ENCODE assay signal across 18 mouse cellular contexts in genomic region chr13:47247156-47247800, GRCm38 (mm10).
DNase-seq lines count a peak whose midpoint lies in the region; ATAC-seq and TF ChIP-seq lines count a peak whose summit lies in the region.
"Had no signal": no experiment of that assay in that cellular context is flagged by ENCODE, and none has a peak within 500 bp of the region (broad histone marks: within the 10 kb centered on the region; RNA-seq: fewer than 3 reads in every experiment).

No protein-coding gene starts in this region.

- H3K27ac ChIP-seq in heart, embryonic 10.5 days, result no peak overlapping the region
- H3K27ac ChIP-seq in liver, embryonic 13.5 days, result peak overlapping the region; percentile 50; the same call in 1 of the 2 replicates
- no peak overlapping the region for H3K27ac ChIP-seq in liver, embryonic 11.5 days (ENCODE audit: low read depth, low read length)
- peak overlapping the region; percentile 57 for H3K27ac ChIP-seq in midbrain, embryonic 13.5 days
- H3K27ac ChIP-seq in midbrain, embryonic 16.5 days (ENCODE audit: low read length), result no peak overlapping the region
- H3K27ac ChIP-seq in stomach, postnatal 0 days (replicated peaks), result no peak overlapping the region
- no peak overlapping the region for H3K27ac ChIP-seq in kidney, adult 2 months (ENCODE audit: insufficient read depth, low read depth, low read length)
- H3K27ac ChIP-seq: embryonic facial prominence, embryonic 12.5 days; forebrain, embryonic 15.5 days; heart, adult 2 months; hindbrain, embryonic 10.5 days had no signal

- H3K36me3 ChIP-seq in heart, embryonic 10.5 days, result peaks cover 14% of the 10 kb centered on the region; the same call in 1 of the 2 replicates
- peaks cover 13% of the 10 kb centered on the region for H3K36me3 ChIP-seq in liver, embryonic 13.5 days
- H3K36me3 ChIP-seq in liver, embryonic 11.5 days (ENCODE audit: control insufficient read depth, insufficient read depth, low read length), result no peaks in the 10 kb centered on the region
- H3K36me3 ChIP-seq in midbrain, embryonic 13.5 days, result no peaks in the 10 kb centered on the region
- no peaks in the 10 kb centered on the region for H3K36me3 ChIP-seq in midbrain, embryonic 16.5 days (ENCODE audit: control insufficient read depth, insufficient read depth, low read length)
- H3K36me3 ChIP-seq in stomach, postnatal 0 days (ENCODE audit: control insufficient read depth, insufficient read depth, low read length), result no peaks in the 10 kb centered on the region; the same call in 1 of the 2 replicates
- no peaks in the 10 kb centered on the region for H3K36me3 ChIP-seq in kidney, adult 2 months (ENCODE audit: control insufficient read depth, insufficient read depth, low read length)
- H3K36me3 ChIP-seq: embryonic facial prominence, embryonic 12.5 days; forebrain, embryonic 15.5 days; hindbrain, embryonic 10.5 days had no signal

- peaks cover 39% of the 10 kb centered on the region for H3K4me1 ChIP-seq in heart, embryonic 10.5 days
- peaks cover 22% of the 10 kb centered on the region; the same call in 1 of the 2 replicates for H3K4me1 ChIP-seq in liver, embryonic 13.5 days (replicated peaks)
- H3K4me1 ChIP-seq in liver, embryonic 11.5 days (replicated peaks; ENCODE audit: control insufficient read depth, insufficient read depth, low read length), result no peaks in the 10 kb centered on the region
- H3K4me1 ChIP-seq in midbrain, embryonic 13.5 days (replicated peaks), result peaks cover 38% of the 10 kb centered on the region
- H3K4me1 ChIP-seq in midbrain, embryonic 16.5 days (ENCODE audit: control insufficient read depth, insufficient read depth, low read length), result peaks cover 20% of the 10 kb centered on the region
- no peaks in the 10 kb centered on the region for H3K4me1 ChIP-seq in stomach, postnatal 0 days (replicated peaks; ENCODE audit: control insufficient read depth, insufficient read depth)
- no peaks in the 10 kb centered on the region for H3K4me1 ChIP-seq in kidney, adult 2 months (ENCODE audit: control insufficient read depth, insufficient read depth, low read length)

- H3K27me3 ChIP-seq in heart, embryonic 10.5 days (ENCODE audit: insufficient read depth, poor library complexity, severe bottlenecking), result no peaks in the 10 kb centered on the region
- H3K27me3 ChIP-seq in liver, embryonic 13.5 days, result no peaks in the 10 kb centered on the region
- no peaks in the 10 kb centered on the region for H3K27me3 ChIP-seq in liver, embryonic 11.5 days (replicated peaks; ENCODE audit: control insufficient read depth, insufficient read depth, low read length)
- H3K27me3 ChIP-seq in midbrain, embryonic 13.5 days, result peaks cover 2% of the 10 kb centered on the region; the same call in 1 of the 2 replicates
- no peaks in the 10 kb centered on the region for H3K27me3 ChIP-seq in midbrain, embryonic 16.5 days (ENCODE audit: control insufficient read depth, insufficient read depth, low read depth, low read length)
- no peaks in the 10 kb centered on the region for H3K27me3 ChIP-seq in stomach, postnatal 0 days (ENCODE audit: control insufficient read depth, insufficient read depth, low read length)
- H3K27me3 ChIP-seq in kidney, adult 2 months (replicated peaks; ENCODE audit: control insufficient read depth, insufficient read depth, low read length), result no peaks in the 10 kb centered on the region
- H3K27me3 ChIP-seq: embryonic facial prominence, embryonic 12.5 days; forebrain, embryonic 15.5 days; heart, embryonic 12.5 days had no signal

- no peak for TF ChIP-seq EP300 in stomach, postnatal 0 days (optimal IDR thresholded peaks at IDR 0.05)

- no peak overlapping the region for H3K4me3 ChIP-seq in heart, embryonic 10.5 days
- H3K4me3 ChIP-seq in liver, embryonic 13.5 days (replicated peaks), result no peak overlapping the region
- no peak overlapping the region for H3K4me3 ChIP-seq in liver, embryonic 11.5 days (ENCODE audit: low read depth, low read length)
- H3K4me3 ChIP-seq in midbrain, embryonic 13.5 days (replicated peaks), result no peak overlapping the region
- H3K4me3 ChIP-seq in midbrain, embryonic 16.5 days (ENCODE audit: low read depth, low read length), result no peak overlapping the region
- H3K4me3 ChIP-seq in stomach, postnatal 0 days (ENCODE audit: low read depth, low read length), result no peak overlapping the region
- H3K4me3 ChIP-seq in kidney, adult 2 months (ENCODE audit: insufficient read depth, low read depth, low read length), result no peak overlapping the region
- H3K4me3 ChIP-seq: embryonic facial prominence, embryonic 12.5 days; forebrain, embryonic 15.5 days; heart, adult 2 months; heart, embryonic 12.5 days; hindbrain, embryonic 10.5 days had no signal

- no peak for TF ChIP-seq POLR2A in kidney, adult 2 months (IDR thresholded peaks at IDR 0.05; ENCODE audit: low read depth, low read length)

- H3K9me3 ChIP-seq in heart, embryonic 10.5 days, result no peaks in the 10 kb centered on the region
- no peaks in the 10 kb centered on the region for H3K9me3 ChIP-seq in liver, embryonic 13.5 days (replicated peaks)
- no peaks in the 10 kb centered on the region for H3K9me3 ChIP-seq in liver, embryonic 11.5 days (ENCODE audit: control insufficient read depth, low read length)
- no peaks in the 10 kb centered on the region for H3K9me3 ChIP-seq in midbrain, embryonic 13.5 days
- H3K9me3 ChIP-seq in midbrain, embryonic 16.5 days (replicated peaks; ENCODE audit: control insufficient read depth, low read length, poor library complexity, severe bottlenecking), result no peaks in the 10 kb centered on the region
- H3K9me3 ChIP-seq in stomach, postnatal 0 days (ENCODE audit: control insufficient read depth, low read length), result no peaks in the 10 kb centered on the region
- H3K9me3 ChIP-seq: embryonic facial prominence, embryonic 12.5 days; forebrain, embryonic 15.5 days; heart, embryonic 12.5 days; hindbrain, embryonic 10.5 days had no signal

- peak; percentile 71 for DNase-seq in heart, adult 11 months
- no peak for DNase-seq in heart, embryonic 10.5 days (ENCODE audit: low spot score)
- no peak for DNase-seq in liver, embryonic 13.5 days
- no peak for DNase-seq in liver, embryonic 11.5 days (ENCODE audit: low spot score)
- DNase-seq in stomach, postnatal 0 days (ENCODE audit: low spot score), result peak; percentile 35
- DNase-seq in kidney, adult 2 months, result no peak
- DNase-seq: adrenal gland, postnatal 10 days; cerebellum, adult 11 months; cerebellum, adult 8-10 months; cerebellum, postnatal 14 days; gastrocnemius, postnatal 10 days; heart, adult 2 months had no signal

- no peak overlapping the region for H3K9ac ChIP-seq in liver, embryonic 13.5 days
- no peak overlapping the region for H3K9ac ChIP-seq in liver, embryonic 11.5 days (ENCODE audit: low read depth, low read length)
- no peak overlapping the region for H3K9ac ChIP-seq in midbrain, embryonic 13.5 days (replicated peaks)
- H3K9ac ChIP-seq in midbrain, embryonic 16.5 days (ENCODE audit: low read depth, low read length), result no peak overlapping the region
- no peak overlapping the region for H3K9ac ChIP-seq in stomach, postnatal 0 days (ENCODE audit: low read length)
- H3K9ac ChIP-seq: embryonic facial prominence, embryonic 12.5 days; forebrain, embryonic 15.5 days; heart, embryonic 12.5 days had no signal

- no peak for TF ChIP-seq CTCF in stomach, postnatal 0 days (IDR thresholded peaks at IDR 0.05; ENCODE audit: low read depth)
- TF ChIP-seq CTCF in kidney, adult 2 months (conservative IDR thresholded peaks at IDR 0.05; ENCODE audit: insufficient read depth, insufficient read length, low read depth, low read length), result no peak

- ATAC-seq in liver, embryonic 13.5 days (ENCODE audit: low read depth), result no peak
- ATAC-seq in liver, embryonic 11.5 days (replicated peaks; ENCODE audit: low FRiP score), result no peak
- ATAC-seq in midbrain, embryonic 13.5 days, result no peak
- ATAC-seq in midbrain, embryonic 16.5 days, result no peak
- peak; percentile 34; the same call in 1 of the 2 replicates for ATAC-seq in stomach, postnatal 0 days (ENCODE audit: low FRiP score, low TSS enrichment)
- ATAC-seq: forebrain, embryonic 15.5 days had no signal

- no peak overlapping the region for H3K4me2 ChIP-seq in liver, embryonic 13.5 days
- H3K4me2 ChIP-seq in liver, embryonic 11.5 days, result no peak overlapping the region
- H3K4me2 ChIP-seq in midbrain, embryonic 13.5 days (replicated peaks), result no peak overlapping the region
- no peak overlapping the region; the same call in 1 of the 2 replicates for H3K4me2 ChIP-seq in midbrain, embryonic 16.5 days (ENCODE audit: low read length)
- no peak overlapping the region for H3K4me2 ChIP-seq in stomach, postnatal 0 days (replicated peaks; ENCODE audit: low read depth)
- H3K4me2 ChIP-seq: embryonic facial prominence, embryonic 12.5 days; forebrain, embryonic 15.5 days had no signal

- 52% methylated on average over 13 of the region's 13 CpGs for WGBS in heart, embryonic 10.5 days
- WGBS in liver, embryonic 13.5 days (ENCODE audit: insufficient replicate concordance), result 52% methylated on average over 13 of the region's 13 CpGs
- 55% methylated on average over 13 of the region's 13 CpGs for WGBS in liver, embryonic 11.5 days
- WGBS in midbrain, embryonic 13.5 days, result 60% methylated on average over 13 of the region's 13 CpGs
- 52% methylated on average over 13 of the region's 13 CpGs for WGBS in midbrain, embryonic 16.5 days
- WGBS in stomach, postnatal 0 days, result 54% methylated on average over 13 of the region's 13 CpGs
- 66% methylated on average over 13 of the region's 13 CpGs for WGBS in kidney, adult 2 months

Comparison
In these comparisons a context has a peak if more than half of its experiments do, and no peak if none do; other contexts are left out.
1. DNase-seq: peak in heart, adult 11 months (single experiment) and stomach, postnatal 0 days (single experiment); none in heart, embryonic 10.5 days (single experiment), liver, embryonic 13.5 days (single experiment), liver, embryonic 11.5 days (single experiment) and kidney, adult 2 months (single experiment).
2. H3K27ac ChIP-seq: peak in liver, embryonic 13.5 days (single experiment) and midbrain, embryonic 13.5 days (single experiment); none in heart, embryonic 10.5 days (single experiment), liver, embryonic 11.5 days (single experiment), midbrain, embryonic 16.5 days (single experiment), stomach, postnatal 0 days (single experiment) and kidney, adult 2 months (single experiment).